Mouse (Mus musculus) embryonic fibroblast, embryonic 13.5 days (primary cell): ENCODE data around the gene Crybb3.

ENCODE experiments used
- CTCF ChIP-seq: IDR thresholded peaks from 2 replicates; pipeline ENCODE4 v1.5.1; 2011; ENCODE audit warnings: mild to moderate bottlenecking, control low read depth, low read length, moderate library complexity, borderline replicate concordance; ENCODE audit not compliant: insufficient read depth
- POLR2A ChIP-seq: IDR thresholded peaks from 2 replicates; pipeline ENCODE4 v1.6.1; 2011; ENCODE audit warnings: low read depth, mild to moderate bottlenecking, control low read depth, low read length, moderate library complexity

DNA sequence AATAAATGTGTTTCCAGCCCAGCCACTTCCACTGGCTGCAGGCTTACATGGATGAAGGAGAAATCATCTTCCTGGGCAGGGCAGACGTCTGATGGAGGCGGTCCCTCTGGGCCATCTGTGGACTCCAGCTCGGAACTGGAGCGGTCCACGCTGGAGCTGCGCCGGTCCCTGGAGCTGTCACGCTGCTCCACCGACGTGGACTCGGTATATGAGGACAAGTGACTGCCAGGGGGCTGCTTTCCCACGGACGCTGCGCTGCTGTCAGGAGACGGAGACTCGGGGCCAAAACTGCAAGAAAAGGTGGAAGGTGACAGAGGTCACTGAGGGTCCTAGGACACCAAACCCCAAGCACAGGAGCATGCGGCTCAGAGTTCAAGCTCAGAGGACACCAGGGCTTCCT, 16.2 kb upstream of the Crybb3 start:
- TF ChIP-seq CTCF: no peak
- TF ChIP-seq POLR2A: no peak
